Mouse (Mus musculus) embryonic fibroblast, embryonic 13.5 days (primary cell): ENCODE results near the gene Olfr1185-ps1.

Experiments used
- CTCF ChIP-seq: IDR thresholded peaks from 2 replicates; pipeline ENCODE4 v1.5.1; 2011; ENCODE audit warnings: mild to moderate bottlenecking, control low read depth, low read length, moderate library complexity, borderline replicate concordance; ENCODE audit not compliant: insufficient read depth
- POLR2A ChIP-seq: IDR thresholded peaks from 2 replicates; pipeline ENCODE4 v1.6.1; 2011; ENCODE audit warnings: low read depth, mild to moderate bottlenecking, control low read depth, low read length, moderate library complexity

- TF ChIP-seq CTCF (no peak), POLR2A (no peak)
Measured at GRCm38 (mm10) chr2:88483298-88483697, 9.8 kb upstream of the Olfr1185-ps1 start, which contains the start of gene Olfr1184.
